Mouse (Mus musculus) central nervous system, embryonic 18 days (tissue): Measurements from ENCODE around the gene Armc10. TPM values are rescaled to one million over a fixed set of nuclear protein-coding genes. Genes with fewer than 3 reads are reported as not detected.

Experiments
- polyA plus RNA-seq: library from polyadenylated mRNA; depleted of rRNA; stranded (reverse); fragments of >200 nt; gene quantifications from 2 replicates; pipeline ENCODE4 v1.2.3, GENCODE M21; 2012; rRNA removed

The Armc10 gene
- 94.5 and 95.0 TPM in 2 replicates for polyA plus RNA-seq

GRCm38 (mm10) chr5:21645439-21646132 lies at the start of gene Armc10, which contains the start of gene Fbxl13:
Gene Armc10 (plus strand): TSS chr5:21645813.
Gene Fbxl13 (minus strand): TSS chr5:21645634.

GRCm38 (mm10) chr5:21701351-21702008 lies 55.9 kb downstream of the Armc10 start, which contains the start of gene Napepld:
Gene Napepld (minus strand): TSS chr5:21701396.

Other genes with a start within 250 kb of the Armc10 start
- 0.40 and 0.64 TPM in 2 replicates for gene Ccdc146, start 221.1 kb upstream of the Armc10 start, polyA plus RNA-seq
- 6.0 and 6.6 TPM in 2 replicates for gene Fam185a, start 220.9 kb upstream of the Armc10 start, polyA plus RNA-seq
- 3.2 and 6.3 TPM in 2 replicates for gene Lrrc17, start 102.3 kb upstream of the Armc10 start, polyA plus RNA-seq
- gene Fbxl13, start 179 bp upstream of the Armc10 start, polyA plus RNA-seq, result 0.47 and 0.51 TPM in 2 replicates
- gene Napepld, start 55.6 kb downstream of the Armc10 start, polyA plus RNA-seq, result 2.6 and 2.7 TPM in 2 replicates
- gene Pmpcb, start 91.3 kb downstream of the Armc10 start, polyA plus RNA-seq, result 66.3 and 69.6 TPM in 2 replicates
- gene Dnajc2, start 139.4 kb downstream of the Armc10 start, polyA plus RNA-seq, result 29.2 and 29.7 TPM in 2 replicates
- gene Psmc2, start 139.5 kb downstream of the Armc10 start, polyA plus RNA-seq, result 98.6 and 103 TPM in 2 replicates
- 0.25 and 0.34 TPM in 2 replicates for gene Slc26a5, start 219.8 kb downstream of the Armc10 start, polyA plus RNA-seq